Mouse (Mus musculus) cerebellum, postnatal 10 days (tissue): ENCODE results near the gene Epb41l3.
"Not testable (repeated sequence)": the region's sequence is repeated elsewhere in the genome, so short reads cannot be mapped to it uniquely, and the experiment has no call there.

Experiments used
- DNase-seq, 2 experiments: peaks; one replicate each; pipeline ENCODE4 v3.0.0; 2021; ENCODE audit warnings: mixed read lengths in 2 of 2

The Epb41l3 gene

GRCm38 (mm10) chr17:69109216-69109615, 33.7 kb downstream of the Epb41l3 start:
- peak; percentile 56 for DNase-seq

DNA sequence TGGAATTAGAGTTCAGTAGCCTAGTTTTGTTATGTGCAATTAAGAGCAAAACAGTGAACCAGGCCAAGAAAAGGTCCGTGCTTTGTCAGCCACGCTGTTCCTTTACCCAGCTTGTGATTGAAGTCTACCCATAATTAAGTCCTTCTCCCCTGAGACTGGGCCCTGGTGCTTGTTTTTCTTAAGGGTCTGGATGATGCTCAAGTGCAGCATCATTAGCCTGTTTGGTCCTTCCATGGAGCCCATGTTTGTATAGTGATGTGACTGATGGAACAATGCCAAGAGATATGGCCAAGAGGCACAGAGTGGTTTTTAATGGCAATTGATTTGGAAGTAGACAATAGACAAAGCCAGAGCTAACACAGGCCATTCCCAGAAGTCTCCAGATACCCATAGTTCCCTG, 36.7 kb downstream of the Epb41l3 start:
- DNase-seq: no peak

GRCm38 (mm10) chr17:69119183-69119582, 43.7 kb downstream of the Epb41l3 start:
- no peak for DNase-seq

DNA sequence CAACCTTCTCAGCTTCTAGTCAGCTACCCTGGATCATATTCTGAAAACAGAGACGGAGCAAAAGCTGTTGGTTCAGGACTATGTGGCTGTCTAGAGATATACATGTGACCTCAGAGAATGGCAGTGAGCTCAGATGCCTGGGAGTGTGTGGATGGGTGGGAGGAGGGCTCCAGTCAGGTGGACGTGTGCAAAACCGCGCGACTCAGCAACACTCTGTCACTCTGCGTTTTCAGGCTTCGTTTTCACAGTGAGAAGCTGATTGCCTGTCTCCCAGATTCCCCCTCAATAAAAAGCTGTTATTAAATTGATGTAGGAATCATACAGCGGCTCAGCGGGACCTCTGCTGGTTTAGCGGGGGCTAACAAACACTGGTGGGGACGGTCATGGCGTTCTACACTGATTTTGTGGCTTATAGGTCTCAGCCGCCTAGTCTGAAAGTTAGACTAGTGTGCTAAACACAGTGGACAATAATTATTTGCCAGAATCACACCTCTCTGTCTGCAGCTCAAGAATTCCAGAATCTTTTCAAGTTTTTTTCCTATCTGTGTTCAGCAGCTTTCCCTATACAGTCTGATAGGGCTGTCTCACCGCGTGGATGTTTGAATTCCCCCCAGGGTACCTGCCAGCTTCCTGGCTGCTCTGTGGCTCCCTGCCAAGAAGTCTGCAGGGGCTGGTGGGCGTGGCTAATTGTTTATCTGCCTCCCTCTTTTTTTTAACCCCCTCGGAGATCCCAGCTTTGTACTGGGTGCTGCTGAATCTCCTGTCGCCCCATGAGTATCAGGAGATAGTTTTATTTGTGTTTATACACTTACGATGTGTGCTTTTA, 45.3 kb downstream of the Epb41l3 start:
- DNase-seq: peak; percentile 62 to 66

DNA sequence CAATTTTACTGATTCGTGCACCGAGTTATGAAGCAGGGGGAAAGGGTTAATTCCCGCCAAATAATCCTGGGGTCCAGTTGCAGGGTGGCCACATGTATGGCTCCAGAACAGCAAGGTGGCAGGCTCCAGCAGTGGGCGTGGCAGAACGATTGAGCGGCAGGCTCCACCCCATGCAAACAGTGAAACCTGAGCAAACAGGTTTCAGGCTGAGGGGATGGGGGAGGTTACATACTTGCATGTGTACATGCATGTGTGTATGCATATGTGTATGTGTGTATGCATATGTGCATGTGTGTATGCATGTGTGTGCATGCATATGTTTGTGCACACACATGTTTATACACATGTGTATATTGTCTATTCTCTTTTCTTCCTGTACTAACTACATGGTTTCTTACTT, 46.9 kb downstream of the Epb41l3 start:
- DNase-seq: not testable (repeated sequence)

GRCm38 (mm10) chr17:69127436-69127835, 52.0 kb downstream of the Epb41l3 start:
- no peak for DNase-seq

- no peak for DNase-seq
These were observed 52.5 kb downstream of the Epb41l3 start for GRCm38 (mm10) chr17:69127981-69128380.

- no peak for DNase-seq
These were observed 54.0 kb downstream of the Epb41l3 start for GRCm38 (mm10) chr17:69129434-69129833.

DNA sequence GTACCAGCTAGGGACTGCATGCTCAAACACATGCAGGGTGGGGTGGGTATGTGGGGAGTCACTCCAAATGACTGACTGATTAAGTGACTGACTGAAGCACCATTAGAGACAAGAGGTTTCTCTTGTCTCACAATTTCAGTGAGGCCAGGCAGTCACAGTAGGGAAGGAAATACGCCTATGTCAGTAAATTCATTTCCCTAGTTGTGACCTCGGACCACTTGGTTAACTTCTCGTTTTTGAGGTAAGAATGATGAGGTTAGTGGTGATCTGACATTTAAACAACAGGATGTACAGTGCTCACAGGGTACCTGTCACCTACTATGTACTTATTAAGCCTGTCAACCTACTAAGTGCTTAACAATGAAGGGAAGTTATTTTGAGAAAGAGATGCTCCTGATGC, 67.5 kb downstream of the Epb41l3 start:
- no peak for DNase-seq

GRCm38 (mm10) chr17:69150826-69151225, 75.3 kb downstream of the Epb41l3 start:
- no peak for DNase-seq

DNA sequence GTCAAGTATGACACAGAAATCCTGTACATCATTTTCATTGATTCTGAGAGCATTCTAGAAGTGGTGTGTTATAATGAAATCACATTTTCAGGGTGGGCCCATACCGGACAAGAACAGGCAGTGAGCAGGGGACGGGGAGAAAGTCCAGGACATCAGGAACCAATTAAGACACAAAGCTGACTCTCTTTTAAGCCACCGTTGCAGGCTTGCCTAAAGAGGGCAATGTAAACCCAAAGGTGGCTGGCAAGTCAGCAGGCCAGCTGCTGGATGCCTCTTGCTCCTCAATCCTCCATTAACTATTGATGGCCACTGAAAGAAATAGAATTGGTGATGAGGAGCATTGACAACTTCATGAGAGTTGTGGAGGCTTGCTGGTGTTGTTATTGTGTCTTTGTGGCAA, 75.8 kb downstream of the Epb41l3 start:
- peak; percentile 17 to 28 for DNase-seq

DNA sequence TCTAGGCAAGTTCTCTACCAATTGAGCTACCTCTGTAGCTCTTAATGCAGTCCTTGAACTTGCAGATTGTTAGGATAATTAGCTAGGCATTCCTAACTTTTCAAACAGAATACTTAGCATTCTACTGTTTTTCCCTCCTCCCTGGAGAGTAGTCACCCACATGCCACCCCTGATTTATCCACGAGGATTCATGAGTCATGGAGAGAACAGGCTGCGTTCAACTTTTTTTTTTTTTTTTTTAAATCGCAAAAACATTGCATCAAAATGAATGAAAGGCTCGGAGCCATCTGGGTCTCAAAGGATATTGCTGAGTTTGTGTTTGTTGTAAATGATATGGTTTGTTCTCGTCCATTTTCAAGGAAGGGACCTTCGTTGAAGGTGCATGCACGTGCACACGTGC, 79.6 kb downstream of the Epb41l3 start:
- DNase-seq: no peak

DNA sequence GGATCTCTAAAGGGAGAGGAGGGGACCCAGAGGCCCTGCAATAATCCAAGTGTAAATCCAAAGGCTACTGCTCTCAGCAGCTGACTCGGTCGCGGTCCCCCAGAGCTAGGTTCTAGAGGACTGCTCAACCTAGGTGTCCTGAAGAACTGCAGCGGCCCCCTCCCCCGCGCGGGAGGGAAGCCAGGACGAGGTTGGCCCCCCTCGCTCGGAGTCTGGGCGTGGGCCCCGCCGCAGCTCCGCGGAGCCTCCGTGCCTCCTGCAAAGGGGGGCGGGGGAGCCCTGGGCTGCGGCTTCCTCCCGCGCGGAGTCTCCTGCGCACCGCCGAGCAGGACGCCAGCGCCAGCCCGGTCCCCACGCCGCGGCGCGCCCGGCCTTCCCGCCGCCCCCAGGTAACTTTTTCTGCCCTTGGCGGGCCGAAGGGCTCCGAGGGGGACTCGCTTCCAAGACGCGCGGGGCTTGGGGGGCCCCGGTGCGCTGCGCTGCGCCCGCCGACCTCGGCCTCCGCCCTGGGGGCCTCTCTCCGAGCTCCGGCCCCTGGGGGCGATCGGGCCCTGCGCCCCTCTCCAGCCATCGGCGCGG, 81.1 kb downstream of the Epb41l3 start:
- peak; percentile 63 to 72 for DNase-seq

GRCm38 (mm10) chr17:69157101-69157808, 81.8 kb downstream of the Epb41l3 start:
- DNase-seq: peak; percentile 63 to 69

- no peak for DNase-seq
These were observed 82.3 kb downstream of the Epb41l3 start for GRCm38 (mm10) chr17:69157809-69158185.

DNA sequence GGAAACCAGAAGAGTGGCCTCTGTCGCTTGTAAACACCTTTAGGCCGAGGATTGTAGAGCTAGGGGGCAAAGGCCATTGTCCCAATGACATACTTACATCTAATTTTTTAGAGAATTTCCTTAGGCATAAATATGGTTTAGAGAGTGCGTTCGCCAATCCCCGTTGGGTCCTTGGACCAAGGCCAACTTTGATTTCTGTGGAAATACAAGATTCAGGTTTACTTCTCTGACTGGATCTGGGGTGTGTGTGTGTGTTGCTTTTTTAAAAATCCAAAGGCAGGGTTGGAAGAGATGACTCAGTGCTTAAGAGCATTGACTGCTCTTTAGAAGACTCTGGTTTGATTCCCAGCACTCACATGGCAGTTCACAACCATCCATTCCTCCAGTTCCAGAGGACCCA, 83.2 kb downstream of the Epb41l3 start:
- peak; percentile 50 to 56 for DNase-seq

DNA sequence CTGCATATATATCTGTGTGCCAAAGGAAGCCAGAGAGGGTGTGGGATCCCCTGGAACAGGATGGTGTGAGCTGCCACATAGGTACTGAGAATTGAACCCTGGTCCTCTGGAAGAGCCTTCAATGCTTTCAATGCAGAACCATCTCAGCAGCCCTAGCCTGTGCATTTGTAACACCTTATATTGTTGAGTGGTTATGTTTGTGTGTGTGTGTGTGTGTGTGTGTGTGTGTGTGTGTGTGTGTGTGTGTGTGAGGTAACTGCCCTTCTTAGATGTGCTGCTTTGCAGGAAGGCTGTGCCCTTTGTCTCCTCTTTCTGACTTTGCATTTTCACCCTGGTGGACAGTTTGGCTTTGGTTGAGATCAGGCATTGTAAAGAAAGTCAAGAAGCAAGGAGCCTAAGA, 87.2 kb downstream of the Epb41l3 start:
- no peak for DNase-seq

DNA sequence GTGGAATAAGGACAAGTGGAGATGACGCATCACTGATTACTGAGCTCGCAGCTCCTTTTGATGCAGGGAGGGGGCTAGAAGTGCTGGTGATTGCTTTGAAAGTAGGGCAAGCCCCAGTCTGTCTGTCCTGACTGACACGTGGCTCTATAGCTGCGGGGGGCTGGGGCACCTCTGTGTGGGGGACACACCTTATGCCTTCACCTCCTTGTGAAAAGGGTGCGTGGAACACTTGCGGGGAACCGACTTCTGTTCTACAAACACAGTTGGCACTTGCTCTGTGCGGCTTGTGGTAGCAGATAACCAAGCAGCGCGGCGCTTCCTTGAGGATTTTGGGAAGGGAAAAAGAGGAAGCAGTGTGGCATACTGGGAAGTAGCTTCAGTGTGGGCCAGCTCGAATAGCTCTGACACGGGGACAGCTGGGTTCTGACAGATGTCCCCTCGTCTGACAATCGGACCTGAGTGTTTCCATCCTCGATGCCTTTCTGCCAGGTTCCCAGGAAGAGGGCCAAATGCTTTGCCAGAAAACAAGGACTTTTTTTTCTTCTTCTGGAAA, 101.5 kb downstream of the Epb41l3 start:
- peak; percentile 88 to 89 for DNase-seq

DNA sequence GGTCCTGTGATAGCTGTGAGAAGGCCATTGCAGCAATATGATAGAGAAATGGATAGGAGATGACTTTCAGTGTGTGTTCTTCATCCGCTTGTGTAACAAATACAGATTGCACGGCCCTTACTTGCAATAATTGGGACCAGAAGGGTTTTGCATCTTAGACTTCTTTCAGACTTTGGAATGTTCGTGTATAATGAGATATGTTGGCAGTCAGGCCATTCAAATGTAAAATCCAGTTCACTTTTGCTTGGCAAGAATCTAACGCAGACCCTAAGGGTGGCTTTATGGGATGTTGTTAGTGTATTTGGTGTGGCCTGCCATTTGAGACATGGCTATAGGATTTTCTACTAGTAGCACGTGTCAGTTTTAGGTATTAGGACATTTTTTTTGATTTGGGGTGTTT, 102.5 kb downstream of the Epb41l3 start:
- DNase-seq: no peak

- peak in 1 of 2 experiments; percentile 31 for DNase-seq
These were observed 105.5 kb downstream of the Epb41l3 start for GRCm38 (mm10) chr17:69180905-69181559.

DNA sequence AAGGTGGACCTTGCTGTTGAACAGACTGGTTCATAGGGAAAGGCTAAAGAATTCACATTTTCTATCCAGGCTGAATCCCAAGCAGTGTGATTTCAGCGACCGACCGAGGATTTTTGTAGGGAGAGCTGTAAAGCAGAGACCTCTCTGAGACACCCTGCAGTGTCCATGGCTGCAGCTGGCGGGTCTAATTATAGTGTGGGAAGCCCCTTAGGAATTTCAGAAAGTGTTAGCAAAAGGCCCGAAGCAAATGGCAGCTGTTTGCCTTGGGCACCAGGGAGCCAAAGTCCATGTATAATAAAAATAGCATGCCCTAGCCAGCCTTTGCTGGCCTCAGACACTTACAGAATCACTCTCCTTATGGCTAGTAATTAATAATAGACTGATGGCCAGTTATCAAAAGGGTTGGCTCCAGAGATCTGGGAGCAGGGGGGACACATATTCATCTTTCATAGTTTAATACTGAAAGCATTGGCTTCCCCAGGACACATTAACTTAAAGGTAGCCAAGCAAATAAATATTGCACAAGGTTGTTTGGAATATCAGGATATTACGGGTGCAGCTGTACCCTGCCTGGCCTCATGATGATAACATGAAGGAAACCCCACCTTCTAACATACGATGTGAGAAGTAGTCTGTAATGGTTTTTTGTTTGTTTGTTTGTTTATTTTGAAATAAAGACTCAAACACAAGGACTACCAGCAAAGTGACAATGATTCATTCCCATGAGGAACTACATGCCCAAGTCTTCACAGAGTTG, 106.3 kb downstream of the Epb41l3 start:
- DNase-seq: peak in 1 of 2 experiments; percentile 39

DNA sequence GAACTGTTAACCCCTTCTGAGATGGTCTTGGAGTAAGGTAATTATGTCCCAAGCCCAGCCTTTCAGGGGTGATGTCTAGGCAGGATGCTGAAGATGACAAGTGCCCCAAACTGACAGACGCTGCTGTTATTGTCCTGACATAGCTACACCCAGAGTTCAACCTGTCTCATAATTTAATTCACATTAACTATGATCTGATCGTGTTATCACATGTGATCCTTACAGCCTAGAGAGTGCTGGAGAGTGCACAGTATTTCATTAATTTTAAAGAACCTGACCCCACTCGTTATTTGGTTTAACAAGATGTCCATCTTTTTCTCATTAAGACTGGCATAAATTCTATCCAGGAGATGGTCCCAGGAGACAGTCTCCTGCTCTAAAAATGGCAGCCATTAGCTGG, 112.3 kb downstream of the Epb41l3 start:
- DNase-seq: no peak
